Mouse (Mus musculus) liver, embryonic 14.5 days (tissue): ENCODE results near the gene Sec62.

ENCODE experiments used
- CTCF ChIP-seq: IDR thresholded peaks from 2 replicates; pipeline ENCODE4 v1.5.1; 2016; ENCODE audit warnings: antibody characterized with exemption, low read depth, control low read depth
- EP300 ChIP-seq: IDR thresholded peaks from 2 replicates; pipeline ENCODE4 v1.6.1; 2016; ENCODE audit warnings: antibody characterized with exemption, low read depth

- TF ChIP-seq EP300, result no peak
- no peak for TF ChIP-seq CTCF
Measured at GRCm38 (mm10) chr3:30772631-30773030, 20.0 kb upstream of the Sec62 start.
